Mouse (Mus musculus) MN1 (cell line): ENCODE data around the gene Acsbg1.
A peak's percentile ranks its signal among the peaks of the same experiment; 100 is the strongest.

Experiments
- DNase-seq: peaks from one replicate; pipeline ENCODE4 v3.0.0-alpha.2; 2016; ENCODE audit warnings: low spot score

The Acsbg1 gene

DNA sequence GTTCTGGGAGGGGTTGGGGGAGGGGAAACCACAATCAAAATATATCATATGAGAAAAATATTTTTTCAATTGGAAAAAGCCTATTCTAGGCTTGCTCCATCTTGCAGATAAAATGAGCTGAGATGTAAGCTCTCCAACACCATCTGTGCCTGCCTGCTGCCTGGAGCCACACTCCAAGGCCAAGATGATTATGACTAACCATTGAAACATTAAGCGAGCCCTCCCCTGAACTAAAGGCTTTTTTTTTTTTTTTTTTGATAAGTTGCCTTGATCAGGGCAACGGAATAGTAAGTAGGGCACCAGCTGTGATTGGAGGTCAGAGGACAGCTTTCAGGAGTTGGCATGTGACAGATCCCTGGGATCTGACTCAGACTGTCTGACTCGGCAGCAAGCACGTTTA, 6.8 kb upstream of the Acsbg1 start:
- no peak for DNase-seq

- no peak for DNase-seq
Measured at GRCm38 (mm10) chr9:54666116-54666515, 4.4 kb upstream of the Acsbg1 start.

DNA sequence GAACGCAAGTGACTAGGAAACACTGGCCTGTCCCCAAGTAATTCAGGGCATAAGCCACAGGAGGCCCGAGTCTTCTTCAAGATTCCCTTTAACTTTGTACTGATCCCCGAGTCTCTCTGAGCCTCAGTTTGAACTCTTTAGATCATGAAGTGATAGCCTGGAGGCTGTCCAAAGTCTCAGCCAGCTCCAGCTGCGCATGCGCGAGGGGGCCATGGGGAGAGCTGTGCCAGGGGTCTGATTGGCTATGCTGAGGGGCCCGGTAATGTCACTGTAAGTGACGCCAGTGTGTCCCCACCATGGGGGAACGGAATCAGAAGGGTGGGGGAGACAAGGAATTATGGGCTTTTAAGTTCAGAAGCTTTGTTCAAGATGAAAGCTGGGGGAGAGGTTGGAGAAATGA, 2.7 kb upstream of the Acsbg1 start:
- DNase-seq, result peak; percentile 17

DNA sequence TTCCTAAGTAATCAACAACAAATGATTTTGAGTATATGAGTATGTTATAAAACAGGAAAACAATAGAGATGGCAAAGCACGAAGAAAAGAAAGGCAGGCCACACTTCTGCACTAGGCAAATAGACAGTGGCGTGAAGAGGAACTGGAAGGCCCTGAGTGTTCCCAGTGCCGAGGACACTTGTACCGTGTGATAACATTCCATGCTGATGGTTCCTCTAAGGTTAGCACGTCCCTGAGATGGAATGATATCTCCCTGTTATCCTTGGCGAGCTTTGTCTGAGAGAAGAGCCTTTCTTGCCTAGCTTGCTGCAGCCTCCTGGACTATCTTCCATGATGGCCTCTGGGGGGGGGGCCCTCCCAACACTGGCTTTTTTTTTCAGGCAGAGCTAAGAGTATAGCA, 2.9 kb downstream of the Acsbg1 start:
- DNase-seq, result no peak

- DNase-seq, result no peak
Measured at GRCm38 (mm10) chr9:54656402-54656801, 5.3 kb downstream of the Acsbg1 start.

DNA sequence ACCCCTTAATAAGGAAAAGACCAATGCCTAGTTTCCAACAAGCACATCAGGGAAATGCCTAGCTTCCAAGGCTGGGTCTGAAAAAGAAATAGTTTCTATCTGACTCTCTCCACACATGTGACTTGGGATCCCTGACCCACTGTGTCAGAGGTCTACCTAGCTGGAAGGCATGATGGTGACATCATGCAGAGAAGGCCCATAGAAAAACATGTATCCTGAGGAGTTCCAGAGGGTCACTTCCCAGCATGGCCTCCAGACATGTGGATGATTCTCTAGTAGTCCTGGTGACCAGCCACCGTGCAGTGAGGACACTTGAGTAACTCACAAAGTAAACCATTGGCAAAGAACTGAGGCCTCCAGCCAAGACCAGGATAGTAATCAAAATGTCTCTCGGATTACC, 5.8 kb downstream of the Acsbg1 start:
- DNase-seq, result no peak

DNA sequence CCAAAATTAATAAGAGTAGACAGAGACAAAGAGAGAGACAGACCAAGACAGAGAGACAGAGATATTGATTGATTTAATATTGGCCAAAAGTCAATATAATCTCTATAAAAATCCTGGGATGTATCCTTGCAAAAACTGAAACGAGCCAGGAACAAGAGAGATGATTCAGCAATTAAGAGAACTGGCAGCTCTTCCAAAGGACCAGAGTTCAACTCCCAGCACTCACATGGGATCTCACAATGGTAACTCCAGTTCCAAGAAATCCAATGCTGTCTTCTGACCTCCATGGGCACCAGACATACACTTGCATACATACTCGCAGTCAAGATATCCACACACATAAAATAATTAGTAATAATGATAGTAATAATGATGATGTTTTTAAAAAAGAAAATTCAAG, 8.9 kb downstream of the Acsbg1 start:
- DNase-seq, result no peak

DNA sequence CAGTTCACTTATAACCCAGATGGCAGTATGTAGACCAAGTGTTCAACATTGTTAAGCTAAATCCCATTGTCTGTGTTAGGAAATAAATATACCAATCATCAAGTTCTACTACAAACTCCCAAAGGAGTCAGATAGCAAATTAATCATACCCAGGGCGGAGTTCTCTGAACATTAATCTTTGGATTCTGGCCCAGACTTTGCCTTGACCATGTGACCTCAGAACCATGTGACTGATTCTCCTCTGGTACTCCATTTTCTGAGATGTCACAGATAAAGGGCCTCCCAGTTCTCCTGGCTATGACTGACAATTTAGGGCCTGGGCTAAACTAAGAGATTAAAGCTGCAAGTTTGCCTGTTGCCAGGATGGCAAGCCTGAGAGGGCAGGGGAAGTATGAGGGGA, 12.3 kb downstream of the Acsbg1 start:
- peak; percentile 44 for DNase-seq

DNA sequence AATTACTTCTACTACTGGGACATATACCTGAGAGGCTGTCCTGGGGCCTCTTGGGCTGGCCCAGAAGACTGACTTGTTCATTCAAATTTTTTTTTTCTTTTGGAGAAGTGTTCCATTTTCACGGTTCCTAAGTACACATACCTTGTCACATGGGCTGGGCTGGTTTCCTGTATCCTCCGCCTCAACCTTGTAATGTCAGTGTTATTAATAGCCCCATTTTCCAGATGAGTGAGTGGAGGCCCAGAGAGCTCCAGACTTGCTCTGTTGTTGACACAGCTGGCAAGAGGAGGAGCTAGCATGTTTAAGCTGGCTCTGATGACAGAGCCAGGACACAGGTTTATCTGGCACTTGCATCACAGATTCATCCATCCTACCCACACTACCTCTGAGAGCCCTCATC, 14.2 kb downstream of the Acsbg1 start:
- DNase-seq, result no peak

GRCm38 (mm10) chr9:54646252-54646651, 15.4 kb downstream of the Acsbg1 start:
- DNase-seq, result peak; percentile 15

DNA sequence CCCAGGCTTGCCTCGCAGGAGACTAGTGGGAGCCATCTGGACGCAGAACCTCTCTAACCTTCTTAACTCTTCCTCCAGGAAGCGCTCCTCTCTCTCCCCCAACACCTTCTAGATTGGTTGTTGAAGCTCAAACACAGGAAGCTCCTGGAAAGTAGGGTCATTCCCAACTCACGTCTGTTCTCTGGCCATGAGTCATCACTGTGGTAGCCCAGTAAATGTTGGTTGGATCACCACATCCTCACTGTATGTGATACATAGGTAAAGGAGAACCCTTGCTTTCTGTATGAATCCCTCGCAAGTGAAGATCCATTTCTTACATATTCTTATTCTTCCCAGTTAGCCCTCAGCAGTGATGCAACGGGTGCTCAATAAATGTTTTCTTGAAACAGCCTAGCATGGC, 16.1 kb downstream of the Acsbg1 start:
- no peak for DNase-seq

- no peak for DNase-seq
Measured at GRCm38 (mm10) chr9:54643179-54643578, 18.5 kb downstream of the Acsbg1 start.

- DNase-seq, result no peak
Measured at GRCm38 (mm10) chr9:54642556-54642955, 19.1 kb downstream of the Acsbg1 start.

GRCm38 (mm10) chr9:54642149-54642548, 19.5 kb downstream of the Acsbg1 start:
- no peak for DNase-seq

- no peak for DNase-seq
Measured at GRCm38 (mm10) chr9:54641548-54641947, 20.1 kb downstream of the Acsbg1 start.

DNA sequence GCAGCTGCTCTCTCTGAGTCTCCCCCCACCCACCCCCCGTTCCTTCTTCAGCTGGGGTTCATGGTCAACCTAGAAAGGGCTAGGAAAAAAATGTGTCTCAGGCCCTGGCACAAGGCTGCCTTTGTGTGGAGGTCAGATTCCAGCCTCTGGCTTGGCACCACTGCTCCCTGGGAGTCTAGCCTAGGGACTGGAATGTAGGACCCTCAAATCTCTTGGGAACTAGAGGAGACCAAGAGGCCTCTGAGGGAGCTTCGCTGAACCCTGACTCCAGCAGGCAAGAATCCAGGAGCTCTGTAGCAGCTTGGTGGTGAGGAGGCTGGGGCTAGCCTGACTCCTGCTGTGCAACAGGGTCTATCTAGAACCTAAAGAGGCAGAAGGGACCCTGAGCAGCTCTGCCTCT, 22.5 kb downstream of the Acsbg1 start:
- DNase-seq, result no peak

GRCm38 (mm10) chr9:54637510-54638314, 24.0 kb downstream of the Acsbg1 start:
- no peak for DNase-seq

GRCm38 (mm10) chr9:54633401-54633800, 28.3 kb downstream of the Acsbg1 start:
- no peak for DNase-seq

DNA sequence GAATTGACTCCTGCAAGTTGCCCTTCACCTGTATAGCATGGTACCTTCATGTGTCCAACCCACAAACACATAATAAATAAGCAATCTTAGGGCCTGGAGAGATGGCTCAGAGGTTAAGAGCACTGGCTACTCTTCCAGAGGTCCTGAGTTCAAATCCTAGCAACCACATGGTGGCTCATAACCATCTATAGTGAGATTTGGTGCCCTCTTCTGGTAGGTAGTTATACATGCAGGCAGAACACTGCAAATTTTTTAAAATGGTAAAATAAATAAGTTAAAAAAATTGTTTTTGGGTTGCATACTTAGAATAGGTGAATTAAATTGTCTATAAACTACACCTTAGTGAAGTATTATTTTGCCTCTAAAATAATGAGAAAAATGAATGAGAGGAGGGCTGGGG, 30.8 kb downstream of the Acsbg1 start:
- DNase-seq, result no peak

DNA sequence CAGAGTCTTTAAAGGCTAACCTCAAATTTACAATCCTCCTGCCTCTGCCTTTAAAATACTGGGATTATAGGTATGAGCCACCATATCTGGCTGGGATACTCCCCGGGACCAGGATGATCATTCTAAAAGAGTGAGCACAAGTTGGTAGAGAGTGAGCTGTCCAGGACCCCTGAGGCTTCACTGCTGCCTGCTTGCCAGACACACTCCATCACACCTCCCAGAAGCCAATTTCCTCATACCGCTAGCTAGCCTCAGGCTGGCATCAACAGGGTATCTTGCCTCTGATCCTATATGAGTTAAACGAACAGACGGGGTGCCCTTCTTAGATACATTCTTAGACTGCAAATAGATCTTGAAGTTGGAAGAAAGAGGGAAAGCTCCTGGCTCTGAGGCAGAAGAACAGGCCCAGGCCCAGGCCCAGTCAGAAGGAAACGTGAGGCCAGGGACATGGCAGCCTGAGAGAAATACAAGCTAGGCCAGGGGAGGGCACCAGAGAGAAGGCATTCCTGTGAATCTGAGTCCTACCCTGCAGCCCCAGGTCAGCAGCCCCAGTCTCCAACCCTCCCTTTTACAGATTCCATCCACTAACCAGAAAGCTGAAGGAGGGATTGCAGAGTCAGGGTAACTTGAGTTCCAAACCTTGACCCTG, 31.9 kb downstream of the Acsbg1 start:
- DNase-seq, result no peak

DNA sequence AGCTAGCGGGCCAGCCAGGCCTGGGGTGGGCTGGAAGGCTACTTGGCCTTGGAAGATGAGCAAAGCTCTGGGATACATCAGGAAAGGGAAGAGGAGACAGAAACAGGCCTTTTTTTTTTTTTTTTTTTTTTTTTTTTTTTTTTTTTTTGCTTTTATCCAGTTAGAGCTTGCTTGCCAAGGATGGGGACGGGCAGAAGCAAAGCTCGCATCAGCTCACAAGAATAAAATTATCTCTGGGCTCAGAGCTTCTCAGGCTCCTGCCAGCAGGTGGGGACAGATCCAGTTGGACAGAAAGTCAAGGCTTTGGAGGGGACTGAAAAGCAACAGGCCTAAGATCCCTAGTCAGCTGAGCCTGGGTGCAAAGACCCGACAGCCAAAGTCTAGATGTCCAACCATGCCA, 32.9 kb downstream of the Acsbg1 start:
- DNase-seq, result peak; percentile 52

DNA sequence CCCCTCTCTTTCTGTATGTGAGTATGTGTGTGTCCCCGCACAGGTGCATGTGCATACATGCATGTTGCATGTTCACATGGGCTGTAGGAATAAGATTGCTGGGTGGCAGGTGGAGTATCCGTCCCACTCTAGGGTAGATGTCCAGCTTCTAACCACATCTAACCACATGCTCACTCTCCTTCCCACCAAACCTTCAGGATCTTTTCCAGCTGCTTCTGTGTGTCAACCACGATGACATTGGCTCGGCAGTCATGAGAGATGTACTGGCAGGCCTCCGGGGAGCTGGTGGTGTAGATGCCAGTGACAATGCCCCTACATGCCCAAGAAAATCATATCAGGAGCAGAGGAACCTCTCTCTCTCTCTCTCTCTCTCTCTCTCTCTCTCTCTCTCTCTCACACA, 34.4 kb downstream of the Acsbg1 start:
- no peak for DNase-seq

DNA sequence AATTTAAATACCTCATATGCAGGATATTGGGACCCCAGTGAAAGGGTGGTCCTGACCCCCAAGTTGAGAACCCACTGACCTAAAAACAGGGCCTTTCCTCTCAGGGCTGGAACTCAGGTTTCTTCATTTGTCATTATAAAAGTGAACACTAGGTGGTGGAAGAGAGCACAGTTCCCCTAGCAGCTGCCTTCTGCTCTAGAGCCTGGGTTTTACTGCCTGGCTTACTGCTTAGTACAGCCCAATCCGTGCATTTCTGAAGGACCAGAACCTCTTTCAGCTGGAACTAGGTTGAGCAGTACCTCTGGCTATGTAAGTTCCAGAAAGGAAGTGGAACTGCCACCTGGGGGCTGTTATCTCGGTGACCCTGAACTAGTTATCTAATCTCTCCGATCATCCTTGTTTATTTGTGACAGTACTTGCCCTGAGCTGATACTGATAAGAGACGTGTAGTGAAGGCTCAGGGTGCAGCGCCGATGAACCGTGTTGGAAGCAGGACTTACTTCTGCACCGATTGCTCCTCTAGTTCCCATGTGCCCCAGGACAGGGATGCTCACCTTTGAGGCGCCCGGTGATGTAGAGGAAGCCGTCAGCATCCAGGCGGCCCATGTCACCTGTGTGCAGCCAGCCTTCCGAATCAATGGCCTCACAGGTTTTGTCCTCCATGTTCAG, 47.4 kb downstream of the Acsbg1 start:
- DNase-seq, result peak; percentile 67
